Mouse (Mus musculus) left cerebral cortex, adult 9 months (tissue): ENCODE measurements at regions not wholly inside any gene's neighbourhood (a gene's known extent, or its start where the extent isn't known, plus 50 kb on each side); places are given as distances from the start of the nearest gene placed in this dataset.
A peak's percentile ranks its signal among the peaks of the same experiment; 100 is the strongest.

Source experiments
- DNase-seq, 2 experiments: peaks; one replicate each; pipeline ENCODE4 v3.0.0; 2022; ENCODE audit warnings: low spot score in 2 of 2

GRCm38 (mm10) chr3:141279041-141279554 lies 66.9 kb upstream of the Pdha2 start:
- no peak for DNase-seq

DNA sequence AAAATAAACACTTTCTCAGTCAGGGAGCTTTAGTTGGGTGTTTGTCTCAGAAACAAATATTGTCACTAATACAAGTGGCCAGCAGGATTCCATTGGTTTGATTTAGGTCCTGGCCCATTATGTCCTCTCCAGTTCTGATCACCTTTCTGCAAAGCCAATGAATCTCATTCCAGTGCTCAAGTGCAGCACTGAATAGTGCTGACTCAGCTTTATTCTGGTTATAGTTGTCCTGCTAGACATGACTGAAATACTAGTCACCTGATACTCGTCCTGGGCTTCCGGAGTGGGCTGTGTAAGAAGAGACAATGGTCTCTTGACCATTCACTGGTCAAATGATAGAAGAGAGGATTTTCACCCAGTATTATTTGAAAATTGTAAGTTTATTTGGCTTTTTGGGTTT lies 81.6 kb upstream of the Pdha2 start:
- no peak for DNase-seq

DNA sequence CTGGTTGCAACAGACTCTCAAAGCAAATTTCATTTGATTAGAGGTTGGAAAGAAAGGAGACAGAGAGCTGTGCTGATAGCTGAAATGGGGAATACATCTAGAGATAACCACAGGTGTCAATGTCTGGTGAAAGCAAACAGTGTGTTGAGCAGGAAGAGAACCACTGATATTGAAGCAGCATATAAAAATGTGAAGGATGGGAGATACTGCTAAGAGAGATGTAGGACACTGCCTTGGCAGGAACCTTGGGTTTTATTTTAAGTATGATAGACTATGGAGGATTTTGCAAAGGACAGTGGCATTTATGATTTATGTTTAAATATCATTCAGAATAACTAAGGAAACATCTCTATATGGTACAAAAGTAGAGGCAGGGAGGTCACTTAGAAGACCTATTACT lies 84.7 kb upstream of the Pdha2 start:
- no peak for DNase-seq

- no peak for DNase-seq
These were observed 87.6 kb upstream of the Pdha2 start for GRCm38 (mm10) chr3:141299749-141300148.

- DNase-seq: no peak
These were observed 121.5 kb upstream of the Pdha2 start for GRCm38 (mm10) chr3:141333517-141334113.

- no peak for DNase-seq
These were observed 126.2 kb upstream of the Pdha2 start for GRCm38 (mm10) chr3:141338224-141338982.

GRCm38 (mm10) chr3:141353961-141354360 lies 111.1 kb upstream of the Unc5c start:
- DNase-seq: no peak

DNA sequence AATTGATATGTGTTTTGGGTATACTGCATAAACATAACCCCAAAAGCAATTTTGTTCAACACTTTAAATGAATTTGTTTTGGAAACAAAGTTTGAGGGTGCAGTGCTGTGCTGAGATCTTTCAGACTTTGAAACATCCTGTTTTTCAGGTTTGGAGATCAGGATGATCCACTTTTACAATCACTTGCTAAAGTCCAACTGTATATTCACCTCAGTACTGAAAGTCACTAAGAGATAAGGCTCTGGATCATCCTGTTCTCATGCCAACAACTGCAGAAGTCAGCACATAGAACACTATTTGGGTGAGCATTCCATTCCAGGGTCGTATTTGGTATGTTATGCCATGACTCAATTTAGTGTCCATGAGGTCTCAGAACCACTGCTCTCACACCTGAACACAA lies 72.0 kb upstream of the Unc5c start:
- DNase-seq: no peak

DNA sequence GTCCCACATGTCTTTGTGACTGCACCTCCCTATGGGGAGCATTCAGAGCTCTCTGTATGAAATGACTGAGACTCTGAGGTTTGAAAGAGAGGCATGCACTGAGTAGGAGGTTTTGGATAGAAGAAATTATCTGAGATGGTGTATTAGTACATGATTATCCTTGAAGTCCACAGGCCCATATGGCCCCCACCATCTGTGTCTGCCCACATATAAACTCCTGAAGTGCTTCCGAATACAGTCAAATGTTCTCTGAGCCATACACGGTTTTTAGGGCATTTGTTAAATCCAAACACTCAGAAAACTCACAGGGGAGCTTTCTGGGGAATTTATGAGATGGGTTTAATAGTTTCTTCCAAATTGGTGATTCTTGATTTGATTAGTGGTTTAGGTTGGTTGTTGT lies 66.8 kb upstream of the Unc5c start:
- DNase-seq: peak in 1 of 2 experiments; percentile 34
